Mouse (Mus musculus) ES-Bruce4 (cell line): ENCODE results near the gene Vapb. TPM values are rescaled to one million over a fixed set of nuclear protein-coding genes. Genes with fewer than 3 reads are reported as not detected.

Experiments used
- H3K27ac ChIP-seq: 2 replicates; pipeline ENCODE4 v1.5.1; 2012; ENCODE audit warnings: low read length, inconsistent platforms; ENCODE audit not compliant: insufficient read depth
- H3K27me3 ChIP-seq: 2 replicates; pipeline ENCODE4 v1.6.1; 2012; ENCODE audit warnings: mild to moderate bottlenecking, low read length, inconsistent platforms; ENCODE audit not compliant: control insufficient read depth, poor library complexity, insufficient read depth, severe bottlenecking
- H3K36me3 ChIP-seq: 2 replicates; pipeline ENCODE4 v1.6.1; 2012; ENCODE audit warnings: inconsistent platforms, mild to moderate bottlenecking, low read length, moderate library complexity; ENCODE audit not compliant: control insufficient read depth, poor library complexity, insufficient read depth, severe bottlenecking
- H3K4me1 ChIP-seq: one replicate; pipeline ENCODE4 v1.8.1; 2011; ENCODE audit warnings: low read length; ENCODE audit not compliant: control insufficient read depth, insufficient read depth
- H3K4me3 ChIP-seq: 2 replicates; pipeline ENCODE4 v1.5.1; 2011; ENCODE audit warnings: low read depth, mild to moderate bottlenecking, low read length
- H3K9ac ChIP-seq: 2 replicates; pipeline ENCODE4 v1.6.1; 2012; ENCODE audit warnings: low read depth, mild to moderate bottlenecking, inconsistent platforms; ENCODE audit not compliant: poor library complexity, severe bottlenecking
- H3K9me3 ChIP-seq: replicated peaks from 2 replicates; pipeline ENCODE4 v1.6.1; 2012; ENCODE audit warnings: mild to moderate bottlenecking, low read length, inconsistent platforms; ENCODE audit not compliant: control insufficient read depth, poor library complexity, insufficient read depth, severe bottlenecking
- CTCF ChIP-seq: IDR thresholded peaks from one replicate; pipeline ENCODE4 v1.8.1; 2011; ENCODE audit warnings: low read depth, low read length
- EP300 ChIP-seq: IDR thresholded peaks from 2 replicates; pipeline ENCODE4 v1.6.1; 2011; ENCODE audit warnings: low read depth, low read length; ENCODE audit not compliant: insufficient read depth
- POLR2A ChIP-seq: IDR thresholded peaks from one replicate; pipeline ENCODE4 v1.8.1; 2011; ENCODE audit warnings: low read length; ENCODE audit not compliant: insufficient read depth
- polyA plus RNA-seq: library from polyadenylated mRNA; stranded (reverse); fragments of >200 nt; gene quantifications from 2 replicates; pipeline ENCODE4 v1.2.4, GENCODE M21; 2011; ENCODE audit warnings: low read depth; ENCODE audit not compliant: missing spikeins, insufficient read depth, insufficient read length

Vapb gene
- polyA plus RNA-seq, 1 experiment, result 56.4 TPM

GRCm38 (mm10) chr2:173828134-173828533 lies 90.8 kb downstream of the Vapb start:
- H3K36me3 ChIP-seq, result no peaks in the 10 kb centered on the region
- H3K27me3 ChIP-seq, result no peaks in the 10 kb centered on the region
- H3K9ac ChIP-seq, result no peak overlapping the region
- H3K4me3 ChIP-seq, result no peak overlapping the region
- H3K9me3 ChIP-seq, result no peaks in the 10 kb centered on the region
- no peaks in the 10 kb centered on the region for H3K4me1 ChIP-seq
- TF ChIP-seq POLR2A (no peak), CTCF (no peak), EP300 (no peak)
- H3K27ac ChIP-seq, result no peak overlapping the region

GRCm38 (mm10) chr2:173832828-173833492 lies 95.6 kb downstream of the Vapb start:
- no peaks in the 10 kb centered on the region for H3K4me1 ChIP-seq
- no peaks in the 10 kb centered on the region for H3K9me3 ChIP-seq
- H3K4me3 ChIP-seq, result no peak overlapping the region
- no peaks in the 10 kb centered on the region for H3K27me3 ChIP-seq
- no peak overlapping the region for H3K9ac ChIP-seq
- TF ChIP-seq POLR2A, result no peak
- no peak for TF ChIP-seq CTCF
- no peak for TF ChIP-seq EP300
- no peaks in the 10 kb centered on the region for H3K36me3 ChIP-seq
- H3K27ac ChIP-seq, result no peak overlapping the region

Other genes starting within 250 kb of the Vapb start
- gene 1700021F07Rik, start 214.9 kb upstream of the Vapb start, polyA plus RNA-seq, result not detected in 2 replicates
- not detected in 2 replicates for gene Ankrd60, start 159.1 kb upstream of the Vapb start, polyA plus RNA-seq
- gene Rab22a, start 77.8 kb upstream of the Vapb start, polyA plus RNA-seq, result 21.0 and 27.7 TPM in 2 replicates
- not detected in 2 replicates for gene 1700010B08Rik, start 18.1 kb upstream of the Vapb start, polyA plus RNA-seq